Mouse (Mus musculus): Measurements from ENCODE around the gene Mff. TPM values are rescaled to one million over a fixed set of nuclear protein-coding genes. Genes with fewer than 3 reads are reported as not detected.

Gene Mff
- polyA plus RNA-seq (2011; ENCODE audit: insufficient read depth, insufficient read length, low read depth, missing spikeins) = 157 and 170 TPM in 2 replicates

GRCm38 (mm10) chr1:82724339-82725025 lies at the start of gene Mff:
Mff (plus strand) TSS chr1:82724890.
- Histone ChIP-seq H3K4me1 (ENCODE audit: control insufficient read depth, insufficient read depth, low read length) (no peaks in the 10 kb centered on the region), H3K9ac (ENCODE audit: low read depth, poor library complexity, severe bottlenecking) (peak within 1 kb of the TSS; percentile 95), H3K27me3 (ENCODE audit: control insufficient read depth, insufficient read depth, low read length, poor library complexity, severe bottlenecking) (no peaks in the 10 kb centered on the region), H3K27ac (ENCODE audit: insufficient read depth, low read length) (no peak within 1 kb of the TSS), H3K4me3 (ENCODE audit: low read depth, low read length) (peak within 1 kb of the TSS; percentile 88), H3K9me3 (replicated peaks; ENCODE audit: control insufficient read depth, insufficient read depth, low read length, poor library complexity, severe bottlenecking) (no peaks in the 10 kb centered on the region), H3K36me3 (ENCODE audit: control insufficient read depth, insufficient read depth, low read length, poor library complexity, severe bottlenecking) (peaks cover 4% of the 10 kb centered on the region)
- TF ChIP-seq EP300 (IDR thresholded peaks at IDR 0.05; ENCODE audit: insufficient read depth, low read depth, low read length) (peak; percentile 76), POLR2A (IDR thresholded peaks at IDR 0.05; ENCODE audit: insufficient read depth, low read length) (no peak), CTCF (IDR thresholded peaks at IDR 0.05; ENCODE audit: low read depth, low read length) (no peak)

GRCm38 (mm10) chr1:82686328-82686727 lies 38.4 kb upstream of the Mff start:
- TF ChIP-seq CTCF (IDR thresholded peaks at IDR 0.05; ENCODE audit: low read depth, low read length) = no peak
- TF ChIP-seq POLR2A (IDR thresholded peaks at IDR 0.05; ENCODE audit: insufficient read depth, low read length) = no peak
- no peak for TF ChIP-seq EP300 (IDR thresholded peaks at IDR 0.05; ENCODE audit: insufficient read depth, low read depth, low read length)
- Histone ChIP-seq H3K9ac (ENCODE audit: low read depth, poor library complexity, severe bottlenecking) (no peak overlapping the region), H3K36me3 (ENCODE audit: control insufficient read depth, insufficient read depth, low read length, poor library complexity, severe bottlenecking) (no peaks in the 10 kb centered on the region), H3K4me1 (ENCODE audit: control insufficient read depth, insufficient read depth, low read length) (no peaks in the 10 kb centered on the region), H3K27me3 (ENCODE audit: control insufficient read depth, insufficient read depth, low read length, poor library complexity, severe bottlenecking) (no peaks in the 10 kb centered on the region), H3K27ac (ENCODE audit: insufficient read depth, low read length) (no peak overlapping the region), H3K9me3 (replicated peaks; ENCODE audit: control insufficient read depth, insufficient read depth, low read length, poor library complexity, severe bottlenecking) (no peaks in the 10 kb centered on the region), H3K4me3 (ENCODE audit: low read depth, low read length) (no peak overlapping the region)

GRCm38 (mm10) chr1:82686866-82687265 lies 37.8 kb upstream of the Mff start:
- no peak for TF ChIP-seq POLR2A (IDR thresholded peaks at IDR 0.05; ENCODE audit: insufficient read depth, low read length)
- TF ChIP-seq CTCF (IDR thresholded peaks at IDR 0.05; ENCODE audit: low read depth, low read length) = no peak
- TF ChIP-seq EP300 (IDR thresholded peaks at IDR 0.05; ENCODE audit: insufficient read depth, low read depth, low read length) = no peak
- Histone ChIP-seq H3K4me1 (ENCODE audit: control insufficient read depth, insufficient read depth, low read length) (no peaks in the 10 kb centered on the region), H3K27ac (ENCODE audit: insufficient read depth, low read length) (no peak overlapping the region), H3K36me3 (ENCODE audit: control insufficient read depth, insufficient read depth, low read length, poor library complexity, severe bottlenecking) (no peaks in the 10 kb centered on the region), H3K9me3 (replicated peaks; ENCODE audit: control insufficient read depth, insufficient read depth, low read length, poor library complexity, severe bottlenecking) (no peaks in the 10 kb centered on the region), H3K27me3 (ENCODE audit: control insufficient read depth, insufficient read depth, low read length, poor library complexity, severe bottlenecking) (no peaks in the 10 kb centered on the region), H3K9ac (ENCODE audit: low read depth, poor library complexity, severe bottlenecking) (no peak overlapping the region), H3K4me3 (ENCODE audit: low read depth, low read length) (no peak overlapping the region)

- Histone ChIP-seq H3K27ac (ENCODE audit: insufficient read depth, low read length) (no peak overlapping the region), H3K4me1 (ENCODE audit: control insufficient read depth, insufficient read depth, low read length) (no peaks in the 10 kb centered on the region), H3K9me3 (replicated peaks; ENCODE audit: control insufficient read depth, insufficient read depth, low read length, poor library complexity, severe bottlenecking) (no peaks in the 10 kb centered on the region), H3K27me3 (ENCODE audit: control insufficient read depth, insufficient read depth, low read length, poor library complexity, severe bottlenecking) (no peaks in the 10 kb centered on the region), H3K4me3 (ENCODE audit: low read depth, low read length) (no peak overlapping the region), H3K36me3 (ENCODE audit: control insufficient read depth, insufficient read depth, low read length, poor library complexity, severe bottlenecking) (no peaks in the 10 kb centered on the region), H3K9ac (ENCODE audit: low read depth, poor library complexity, severe bottlenecking) (no peak overlapping the region)
- no peak for TF ChIP-seq EP300 (IDR thresholded peaks at IDR 0.05; ENCODE audit: insufficient read depth, low read depth, low read length)
- no peak for TF ChIP-seq CTCF (IDR thresholded peaks at IDR 0.05; ENCODE audit: low read depth, low read length)
- no peak for TF ChIP-seq POLR2A (IDR thresholded peaks at IDR 0.05; ENCODE audit: insufficient read depth, low read length)
These were observed 36.8 kb upstream of the Mff start for GRCm38 (mm10) chr1:82687931-82688330.

- H3K36me3 ChIP-seq (ENCODE audit: control insufficient read depth, insufficient read depth, low read length, poor library complexity, severe bottlenecking) = no peaks in the 10 kb centered on the region
- no peaks in the 10 kb centered on the region for H3K27me3 ChIP-seq (ENCODE audit: control insufficient read depth, insufficient read depth, low read length, poor library complexity, severe bottlenecking)
- no peak for TF ChIP-seq POLR2A (IDR thresholded peaks at IDR 0.05; ENCODE audit: insufficient read depth, low read length)
- H3K4me1 ChIP-seq (ENCODE audit: control insufficient read depth, insufficient read depth, low read length) = no peaks in the 10 kb centered on the region
- no peak overlapping the region for H3K4me3 ChIP-seq (ENCODE audit: low read depth, low read length)
- H3K9ac ChIP-seq (ENCODE audit: low read depth, poor library complexity, severe bottlenecking) = no peak overlapping the region
- no peak overlapping the region for H3K27ac ChIP-seq (ENCODE audit: insufficient read depth, low read length)
- no peaks in the 10 kb centered on the region for H3K9me3 ChIP-seq (replicated peaks; ENCODE audit: control insufficient read depth, insufficient read depth, low read length, poor library complexity, severe bottlenecking)
These were observed 28.8 kb upstream of the Mff start for GRCm38 (mm10) chr1:82695915-82696314.

- H3K27ac ChIP-seq (ENCODE audit: insufficient read depth, low read length) = no peak overlapping the region
- no peaks in the 10 kb centered on the region for H3K27me3 ChIP-seq (ENCODE audit: control insufficient read depth, insufficient read depth, low read length, poor library complexity, severe bottlenecking)
- no peaks in the 10 kb centered on the region for H3K4me1 ChIP-seq (ENCODE audit: control insufficient read depth, insufficient read depth, low read length)
- H3K36me3 ChIP-seq (ENCODE audit: control insufficient read depth, insufficient read depth, low read length, poor library complexity, severe bottlenecking) = no peaks in the 10 kb centered on the region
- H3K9me3 ChIP-seq (replicated peaks; ENCODE audit: control insufficient read depth, insufficient read depth, low read length, poor library complexity, severe bottlenecking) = no peaks in the 10 kb centered on the region
- no peak overlapping the region for H3K9ac ChIP-seq (ENCODE audit: low read depth, poor library complexity, severe bottlenecking)
- TF ChIP-seq CTCF (IDR thresholded peaks at IDR 0.05; ENCODE audit: low read depth, low read length) = no peak
- no peak overlapping the region for H3K4me3 ChIP-seq (ENCODE audit: low read depth, low read length)
These were observed 6.7 kb upstream of the Mff start for GRCm38 (mm10) chr1:82717816-82718512.

All from ES-Bruce4 (cell line).